Mouse (Mus musculus): ENCODE results near the gene Cldn15.

Gene Cldn15

GRCm38 (mm10) chr5:136982338-136982930, 16.0 kb downstream of the Cldn15 start:
- peak; percentile 27 for DNase-seq (ENCODE audit: low spot score)

- DNase-seq (ENCODE audit: low spot score), result no peak
These were observed 18.4 kb downstream of the Cldn15 start for GRCm38 (mm10) chr5:136984828-136985227.

GRCm38 (mm10) chr5:136986695-136987137, 20.3 kb downstream of the Cldn15 start, which contains the start of gene Plod3:
Plod3 (plus strand) TSS chr5:136987019.
- peak; percentile 87 for DNase-seq (ENCODE audit: low spot score)

DNA sequence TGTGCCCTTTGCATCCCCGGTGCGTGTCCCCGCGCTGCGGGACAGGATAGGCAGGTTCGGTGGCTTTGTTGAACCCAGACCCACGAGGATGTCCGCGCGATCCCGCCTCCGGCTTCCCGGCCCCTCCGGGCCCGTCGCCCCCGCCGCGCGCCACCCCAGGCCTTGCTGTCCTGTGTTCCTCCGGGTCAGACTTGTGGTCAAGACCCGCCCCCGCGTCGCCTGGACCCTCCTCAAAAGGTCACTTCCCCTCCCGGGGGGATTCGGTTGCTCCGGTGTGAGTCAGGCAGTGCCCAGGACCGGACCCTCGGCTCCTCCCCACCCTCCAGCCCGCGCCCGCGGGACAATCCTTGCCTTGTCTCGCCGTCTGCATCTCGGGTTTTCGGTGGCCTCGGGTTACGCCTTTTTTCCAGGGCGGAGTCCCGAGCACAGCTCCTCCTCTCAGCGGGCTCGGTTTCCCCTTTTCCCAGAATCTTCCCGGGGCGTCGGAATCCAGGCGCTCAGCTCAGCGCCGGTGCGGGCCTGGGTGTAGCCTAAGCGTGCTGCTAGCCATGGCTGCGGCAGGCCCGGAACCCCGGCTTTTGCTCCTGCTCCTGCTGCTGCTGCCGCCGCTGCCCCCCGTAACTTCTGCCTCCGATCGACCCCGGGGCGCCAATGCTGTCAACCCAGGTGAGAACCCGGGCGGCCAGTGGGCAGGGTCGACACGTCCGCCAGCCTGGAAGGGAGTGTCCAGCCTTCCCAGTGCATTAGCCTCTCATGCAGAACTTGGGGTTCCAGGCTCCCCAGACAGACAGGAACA, 20.9 kb downstream of the Cldn15 start:
- peak; percentile 59 for DNase-seq (ENCODE audit: low spot score)

GRCm38 (mm10) chr5:136987934-136988271, 21.5 kb downstream of the Cldn15 start, which contains the start of gene Znhit1:
Znhit1 (minus strand) TSS chr5:136988021.
- DNase-seq (ENCODE audit: low spot score), result no peak

- no peak for DNase-seq (ENCODE audit: low spot score)
These were observed 22.0 kb downstream of the Cldn15 start for GRCm38 (mm10) chr5:136988420-136988819.

GRCm38 (mm10) chr5:136989801-136990200, 23.4 kb downstream of the Cldn15 start:
- DNase-seq (ENCODE audit: low spot score), result no peak

GRCm38 (mm10) chr5:136999449-136999848, 33.0 kb downstream of the Cldn15 start:
- no peak for DNase-seq (ENCODE audit: low spot score)

DNA sequence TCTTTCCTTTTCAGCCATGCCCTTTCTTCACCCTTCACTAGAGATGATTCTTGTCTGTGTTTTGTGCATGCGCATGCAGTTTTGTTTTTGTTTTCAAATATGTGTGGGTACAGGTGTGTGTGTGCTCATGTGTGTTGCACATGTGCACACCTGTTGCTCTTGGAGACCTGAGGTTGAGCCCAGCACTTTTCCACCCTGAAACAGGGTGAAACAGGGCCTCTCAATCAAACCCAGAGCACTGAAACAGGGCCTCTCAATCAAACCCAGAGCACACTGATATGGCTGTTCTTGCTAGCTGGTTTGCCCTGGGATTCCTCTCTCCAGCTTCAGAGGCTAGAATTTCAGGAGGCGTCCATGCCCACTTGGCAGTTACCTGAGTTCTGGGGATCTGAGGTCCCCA, 34.2 kb downstream of the Cldn15 start:
- no peak for DNase-seq (ENCODE audit: low spot score)

DNA sequence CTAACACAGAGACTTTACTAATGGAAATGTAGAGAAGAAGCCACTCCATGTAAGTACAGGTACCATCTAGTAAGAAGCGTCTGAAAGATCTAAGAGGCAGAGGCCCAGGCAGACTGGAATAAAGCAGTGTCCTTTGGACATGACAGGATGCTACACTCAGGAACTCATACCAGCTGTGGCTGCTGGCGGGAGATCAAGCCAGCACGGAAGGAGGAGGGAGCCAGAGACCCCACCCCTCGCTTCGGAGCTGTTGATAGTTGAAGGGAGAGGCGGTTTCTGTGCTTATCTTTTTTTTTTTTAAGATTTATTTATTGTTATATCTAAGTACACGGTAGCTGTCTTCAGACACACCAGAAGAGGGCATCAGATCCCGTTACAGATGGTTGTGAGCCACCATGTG, 40.9 kb downstream of the Cldn15 start:
- no peak for DNase-seq (ENCODE audit: low spot score)

GRCm38 (mm10) chr5:137009988-137010387, 43.6 kb downstream of the Cldn15 start:
- DNase-seq (ENCODE audit: low spot score), result no peak

- DNase-seq (ENCODE audit: low spot score), result no peak
These were observed 46.1 kb downstream of the Cldn15 start for GRCm38 (mm10) chr5:137012401-137012950.

DNA sequence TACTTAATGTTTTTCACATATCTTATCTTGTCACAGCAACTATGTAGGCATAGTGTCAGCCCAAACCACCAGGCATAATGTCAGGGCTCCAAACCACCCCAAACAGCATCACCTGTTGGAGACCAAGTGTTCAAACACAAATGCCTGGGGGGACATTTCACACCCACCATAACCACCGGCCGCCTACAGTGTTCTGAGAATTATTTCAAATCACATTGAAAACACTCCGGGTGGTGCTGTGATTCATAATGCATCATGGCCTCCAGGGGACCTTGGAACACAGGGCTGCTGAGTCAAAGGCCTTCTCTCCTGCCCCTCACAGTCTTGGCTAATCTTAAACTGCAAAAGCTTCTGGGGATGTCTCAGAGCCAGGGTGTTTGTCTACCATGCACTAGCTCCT, 49.5 kb downstream of the Cldn15 start:
- no peak for DNase-seq (ENCODE audit: low spot score)

DNA sequence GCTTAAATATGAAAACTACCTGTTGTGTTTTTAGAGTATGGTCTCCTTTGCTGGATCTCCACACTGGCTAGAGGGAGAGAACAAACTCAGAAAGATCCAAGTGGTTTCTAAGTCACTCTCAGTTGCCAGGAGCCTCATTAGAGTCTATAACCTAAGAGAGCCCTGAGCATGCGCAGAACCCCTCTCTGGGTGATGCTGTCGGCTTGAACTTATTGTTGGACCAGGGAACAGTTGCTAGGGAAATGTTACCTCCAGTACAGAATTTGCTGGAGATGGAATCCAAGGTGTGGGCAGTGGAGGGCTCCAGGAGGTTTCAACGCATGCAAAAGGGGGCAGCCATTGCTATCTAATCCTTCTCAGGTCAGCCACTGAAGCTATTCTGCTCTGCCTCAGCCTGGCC, 57.9 kb downstream of the Cldn15 start:
- DNase-seq (ENCODE audit: low spot score), result no peak

- peak; percentile 72 for DNase-seq (ENCODE audit: low spot score)
These were observed 58.7 kb downstream of the Cldn15 start for GRCm38 (mm10) chr5:137025132-137025531.

Data from spleen, adult 12 weeks (tissue).